Mouse (Mus musculus): ENCODE results near the gene Acta1.

Acta1 gene

DNA sequence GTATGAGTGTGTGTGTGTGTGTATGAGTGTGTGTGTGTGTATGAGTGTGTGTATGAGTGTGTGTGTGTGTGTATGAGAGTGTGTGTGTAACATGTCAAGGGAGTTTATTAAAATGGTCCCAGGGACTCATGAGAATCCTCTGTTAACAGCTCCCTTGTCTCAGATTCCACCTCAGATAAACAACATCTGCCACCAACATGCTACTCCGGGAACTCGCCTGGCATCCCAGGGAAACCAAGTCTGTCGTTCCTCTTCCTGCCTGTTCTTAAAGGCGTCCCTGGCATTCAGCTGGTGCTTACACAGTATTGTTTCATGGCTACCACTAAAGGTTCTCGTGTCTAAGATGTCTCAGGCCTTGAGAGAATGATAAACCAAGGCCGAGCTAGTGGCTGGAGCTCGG, 50.2 kb downstream of the Acta1 start:
- in situ Hi-C loops (cut with MboI, MseI) = no loop called here

DNA sequence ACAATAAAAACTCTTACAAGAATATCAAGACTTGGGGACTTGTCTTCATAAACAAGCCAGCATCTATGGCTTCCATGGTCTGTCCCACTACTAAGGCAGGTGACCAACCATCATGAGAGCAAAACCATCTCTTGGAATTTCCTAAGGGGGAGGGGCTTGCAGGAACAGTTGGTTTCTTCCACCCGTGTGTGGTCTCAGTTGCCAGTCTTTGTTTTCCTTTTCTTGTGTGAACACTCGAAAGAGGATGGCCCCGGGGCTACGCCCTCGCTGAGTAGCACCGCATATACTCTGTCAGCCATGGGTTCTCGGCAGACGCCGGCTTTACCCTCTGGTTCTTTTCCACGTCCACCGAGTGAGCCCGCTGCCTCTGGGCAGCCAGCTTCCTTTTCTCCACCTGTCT, 52.5 kb downstream of the Acta1 start:
- in situ Hi-C loops (cut with MboI, MseI) = no loop called here
